Mouse (Mus musculus) forebrain, embryonic 11.5 days (tissue): ENCODE measurements around the gene Siah1b. TPM values are rescaled to one million over a fixed set of nuclear protein-coding genes. Genes with fewer than 3 reads are reported as not detected.
A peak's percentile ranks its signal among the peaks of the same experiment; 100 is the strongest.

Source experiments
- ATAC-seq: fragments of 200-750 bp; cut with Nextera tagmentation; replicated peaks from 2 replicates; pipeline ENCODE4 v1.8.0; 2017; ENCODE audit warnings: moderate TSS enrichment; ENCODE audit not compliant: low FRiP score
- DNase-seq: peaks from one replicate; pipeline ENCODE4 v3.0.0-alpha.2; 2017; ENCODE audit warnings: low spot score
- H3K27ac ChIP-seq: fragments of 300-500 bp; sonication (generic); 2 replicates; pipeline ENCODE4 v1.5.1; 2014; ENCODE audit warnings: low read depth, low read length
- H3K27me3 ChIP-seq: fragments of 300-500 bp; sonication (generic); 2 replicates; pipeline ENCODE4 v1.6.1; 2014; ENCODE audit warnings: mild to moderate bottlenecking, low read length, mixed read lengths; ENCODE audit not compliant: control insufficient read depth, insufficient read depth
- H3K36me3 ChIP-seq: fragments of 300-500 bp; sonication (generic); 2 replicates; pipeline ENCODE4 v1.6.1; 2014; ENCODE audit warnings: mild to moderate bottlenecking, low read length, moderate library complexity, mixed read lengths; ENCODE audit not compliant: control insufficient read depth, insufficient read depth
- H3K4me1 ChIP-seq: fragments of 300-500 bp; sonication (generic); replicated peaks from 2 replicates; pipeline ENCODE4 v1.6.1; 2014; ENCODE audit warnings: low read length, mixed read lengths; ENCODE audit not compliant: control insufficient read depth, insufficient read depth
- H3K4me2 ChIP-seq: fragments of 300-500 bp; sonication (generic); 2 replicates; pipeline ENCODE4 v1.6.1; 2014; ENCODE audit warnings: low read depth, mild to moderate bottlenecking, low read length, moderate library complexity, mixed read lengths; ENCODE audit not compliant: severe bottlenecking
- H3K4me3 ChIP-seq: fragments of 300-500 bp; sonication (generic); 2 replicates; pipeline ENCODE4 v1.5.1; 2014; ENCODE audit warnings: low read depth, low read length
- H3K9ac ChIP-seq: fragments of 300-500 bp; sonication (generic); 2 replicates; pipeline ENCODE4 v1.6.1; 2014; ENCODE audit warnings: low read length
- H3K9me3 ChIP-seq: fragments of 300-500 bp; sonication (generic); 2 replicates; pipeline ENCODE4 v1.6.1; 2016; ENCODE audit warnings: low read length, mixed read lengths; ENCODE audit not compliant: control insufficient read depth
- WGBS: fragments of 180-500 bp; shearing (Covaris S2); extraction: QIAGEN DNeasy Blood & Tissue Kit; methylation state at CpG from one replicate; pipeline ENCODE4 v1.1.7; 2014; 5-methylcytosine and 5-hydroxymethylcytosine counted together
- polyA plus RNA-seq: library from polyadenylated mRNA; unstranded; fragments of >200 nt; fragmentation: Nextera tagmentation; extraction: Ambion mirVana; gene quantifications from 2 replicates; pipeline ENCODE4 v1.2.1, GENCODE M21; 2014

The Siah1b gene
- polyA plus RNA-seq, 1 experiment from 2014 or later = 54.6 TPM

GRCm38 (mm10) chrX:164092300-164093169 is 16.2 kb upstream of the Siah1b start:
- no peak for DNase-seq
- ATAC-seq = no peak
- no peak overlapping the region for H3K27ac ChIP-seq
- peaks cover 2% of the 10 kb centered on the region; the same call in 1 of the 2 replicates for H3K27me3 ChIP-seq
- no peaks in the 10 kb centered on the region for H3K9me3 ChIP-seq
- WGBS = 53% methylated on average over 7 of the region's 7 CpGs
- no peak overlapping the region for H3K9ac ChIP-seq
- H3K36me3 ChIP-seq = no peaks in the 10 kb centered on the region
- H3K4me3 ChIP-seq = no peak overlapping the region
- no peak overlapping the region for H3K4me2 ChIP-seq
- H3K4me1 ChIP-seq = no peaks in the 10 kb centered on the region

DNA sequence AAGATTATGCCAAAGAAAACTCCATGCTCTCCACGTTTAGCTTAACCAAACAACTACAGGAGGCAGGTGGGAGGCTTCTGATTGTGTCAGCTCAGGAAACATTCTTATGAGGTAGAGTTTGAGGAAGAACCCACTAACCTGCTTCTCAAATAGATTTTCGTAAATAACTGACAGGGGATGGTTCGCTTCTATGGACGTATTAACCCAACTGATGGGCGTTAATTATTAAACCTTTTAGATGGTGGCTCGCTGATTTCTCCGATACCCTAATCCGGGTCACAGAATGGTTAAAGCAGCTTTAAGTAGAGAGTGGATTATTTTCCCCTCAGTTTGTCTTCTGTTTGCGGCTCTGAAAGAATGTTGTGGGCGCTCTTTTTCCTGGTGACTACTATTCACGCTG is 13.6 kb upstream of the Siah1b start:
- H3K36me3 ChIP-seq = no peaks in the 10 kb centered on the region
- no peak overlapping the region for H3K4me3 ChIP-seq
- no peak overlapping the region for H3K9ac ChIP-seq
- DNase-seq (no peak), ATAC-seq (no peak)
- no peaks in the 10 kb centered on the region for H3K9me3 ChIP-seq
- 56% methylated on average over 11 of the region's 11 CpGs for WGBS
- H3K4me2 ChIP-seq = no peak overlapping the region
- no peaks in the 10 kb centered on the region for H3K4me1 ChIP-seq
- H3K27ac ChIP-seq = no peak overlapping the region
- H3K27me3 ChIP-seq = peaks cover 2% of the 10 kb centered on the region; the same call in 1 of the 2 replicates

GRCm38 (mm10) chrX:164088582-164088981 is 12.3 kb upstream of the Siah1b start, which contains the start of gene Cltrn:
TSS of gene Cltrn (plus strand) at chrX:164088830.
- no peaks in the 10 kb centered on the region for H3K9me3 ChIP-seq
- ATAC-seq (no peak), DNase-seq (no peak)
- no peak within 1 kb of the TSS for H3K9ac ChIP-seq
- 92% methylated on average over 4 of the region's 4 CpGs for WGBS
- H3K27ac ChIP-seq = no peak within 1 kb of the TSS
- peaks cover 2% of the 10 kb centered on the region; the same call in 1 of the 2 replicates for H3K27me3 ChIP-seq
- no peak within 1 kb of the TSS for H3K4me3 ChIP-seq
- H3K36me3 ChIP-seq = no peaks in the 10 kb centered on the region
- H3K4me1 ChIP-seq = no peaks in the 10 kb centered on the region
- H3K4me2 ChIP-seq = no peak within 1 kb of the TSS

DNA sequence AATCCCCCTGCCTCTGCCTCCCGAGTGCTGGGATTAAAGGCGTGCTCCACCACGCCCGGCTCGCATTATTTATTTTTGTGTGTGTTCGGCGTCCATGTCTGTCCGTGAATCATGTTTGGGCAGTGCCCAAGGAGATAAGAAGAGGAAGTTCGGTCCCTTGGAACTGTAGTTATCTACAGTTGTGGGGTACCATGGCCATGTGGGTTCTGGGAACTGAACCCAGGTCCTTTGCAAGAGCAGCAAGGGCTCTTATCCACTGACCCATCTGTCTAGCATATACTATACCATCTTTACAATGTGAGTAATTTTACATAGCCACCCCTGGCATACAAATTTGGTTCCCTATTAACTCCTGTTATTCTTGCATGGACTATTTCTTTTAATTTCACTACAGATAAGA is 5.7 kb upstream of the Siah1b start:
- H3K27me3 ChIP-seq = no peaks in the 10 kb centered on the region; the same call in 1 of the 2 replicates
- WGBS = 93% methylated on average over 9 of the region's 9 CpGs
- ATAC-seq = no peak
- H3K27ac ChIP-seq = no peak overlapping the region
- no peaks in the 10 kb centered on the region for H3K36me3 ChIP-seq
- no peak for DNase-seq
- H3K4me1 ChIP-seq = no peaks in the 10 kb centered on the region
- no peak overlapping the region for H3K9ac ChIP-seq
- H3K4me2 ChIP-seq = no peak overlapping the region
- no peaks in the 10 kb centered on the region for H3K9me3 ChIP-seq
- no peak overlapping the region for H3K4me3 ChIP-seq

GRCm38 (mm10) chrX:164068968-164069367 is 7.3 kb downstream of the Siah1b start:
- WGBS = 89% methylated on average over 4 of the region's 4 CpGs
- no peak overlapping the region for H3K4me2 ChIP-seq
- H3K36me3 ChIP-seq = no peaks in the 10 kb centered on the region
- no peak overlapping the region for H3K27ac ChIP-seq
- H3K9ac ChIP-seq = no peak overlapping the region
- no peak for DNase-seq
- no peak overlapping the region for H3K4me3 ChIP-seq
- H3K27me3 ChIP-seq = no peaks in the 10 kb centered on the region
- H3K9me3 ChIP-seq = no peaks in the 10 kb centered on the region
- no peak for ATAC-seq
- no peaks in the 10 kb centered on the region for H3K4me1 ChIP-seq

- H3K4me2 ChIP-seq = no peak overlapping the region
- no peak overlapping the region for H3K4me3 ChIP-seq
- DNase-seq = peak; percentile 68
- no peaks in the 10 kb centered on the region for H3K4me1 ChIP-seq
- H3K27me3 ChIP-seq = 0 out of 2 replicates have a peak, but pooled peaks cover 2% of the 10 kb centered on the region
- H3K36me3 ChIP-seq = no peaks in the 10 kb centered on the region
- ATAC-seq = peak; percentile 78
- 14% methylated on average over 2 of the region's 2 CpGs for WGBS
- no peak overlapping the region for H3K9ac ChIP-seq
- H3K9me3 ChIP-seq = no peaks in the 10 kb centered on the region
- no peak overlapping the region for H3K27ac ChIP-seq
These were observed 10.1 kb downstream of the Siah1b start for GRCm38 (mm10) chrX:164066185-164066584.

- no peaks in the 10 kb centered on the region for H3K4me1 ChIP-seq
- H3K4me3 ChIP-seq = no peak overlapping the region
- H3K9me3 ChIP-seq = no peaks in the 10 kb centered on the region
- WGBS = 68% methylated on average over 4 of the region's 4 CpGs
- DNase-seq = no peak
- no peak for ATAC-seq
- H3K36me3 ChIP-seq = no peaks in the 10 kb centered on the region
- H3K27ac ChIP-seq = no peak overlapping the region
- H3K27me3 ChIP-seq = peaks cover 6% of the 10 kb centered on the region; the same call in 1 of the 2 replicates
- no peak overlapping the region for H3K9ac ChIP-seq
- no peak overlapping the region for H3K4me2 ChIP-seq
These were observed 17.2 kb downstream of the Siah1b start for GRCm38 (mm10) chrX:164059070-164059469.

DNA sequence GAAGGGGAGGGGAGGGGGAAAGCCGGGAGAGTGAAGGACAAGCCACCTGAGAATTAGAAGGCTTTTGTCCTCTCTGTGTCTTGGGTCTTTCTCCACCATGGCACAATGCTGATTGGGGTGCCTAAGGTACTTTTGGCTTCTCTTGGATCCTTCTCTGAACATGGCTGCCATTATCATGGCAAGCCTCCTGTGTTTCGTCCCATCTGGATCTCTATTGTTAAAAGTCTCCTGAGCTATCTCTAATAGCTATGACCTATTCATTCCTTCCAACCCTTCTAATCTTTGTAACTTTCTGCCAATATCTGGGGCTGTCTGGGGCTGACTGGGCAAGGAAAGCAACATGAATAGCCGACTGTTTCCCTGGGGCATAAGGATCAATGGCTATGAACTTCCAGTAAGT is 17.8 kb downstream of the Siah1b start:
- H3K36me3 ChIP-seq = no peaks in the 10 kb centered on the region
- H3K27me3 ChIP-seq = peaks cover 6% of the 10 kb centered on the region; the same call in 1 of the 2 replicates
- H3K9ac ChIP-seq = no peak overlapping the region
- H3K27ac ChIP-seq = no peak overlapping the region
- no peak overlapping the region for H3K4me3 ChIP-seq
- DNase-seq (no peak), ATAC-seq (no peak)
- H3K4me2 ChIP-seq = no peak overlapping the region
- no peaks in the 10 kb centered on the region for H3K9me3 ChIP-seq
- H3K4me1 ChIP-seq = no peaks in the 10 kb centered on the region
- WGBS = 86% methylated on average over 3 of the region's 3 CpGs

DNA sequence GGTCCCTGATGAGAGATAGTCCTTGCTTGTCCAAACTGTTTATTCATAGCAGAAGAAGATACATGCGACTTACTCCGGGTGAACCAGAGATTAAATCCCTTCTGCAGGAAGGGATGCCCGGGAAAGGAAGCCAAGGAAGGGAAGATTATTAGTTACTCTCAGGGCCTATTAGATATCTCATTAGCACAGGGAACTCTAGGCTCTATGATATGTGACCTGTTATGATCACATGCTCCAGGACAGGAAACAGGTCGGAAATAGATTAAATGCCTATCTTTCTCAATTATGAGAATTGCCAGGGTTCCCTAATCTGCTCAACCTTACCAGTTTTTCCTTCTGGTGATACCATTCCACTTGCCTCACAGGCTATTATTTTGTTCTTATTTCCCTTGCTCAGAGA is 20.6 kb downstream of the Siah1b start:
- ATAC-seq = no peak
- DNase-seq = no peak
- Histone ChIP-seq H3K4me2 (no peak overlapping the region), H3K36me3 (no peaks in the 10 kb centered on the region), H3K27me3 (peaks cover 2% of the 10 kb centered on the region; the same call in 1 of the 2 replicates), H3K9ac (no peak overlapping the region), H3K4me3 (no peak overlapping the region), H3K27ac (no peak overlapping the region), H3K9me3 (no peaks in the 10 kb centered on the region), H3K4me1 (no peaks in the 10 kb centered on the region)
- WGBS = 82% methylated on average over 4 of the region's 4 CpGs
